Mouse (Mus musculus): ENCODE data around the gene Slc38a10. TPM values are rescaled to one million over a fixed set of nuclear protein-coding genes. Genes with fewer than 3 reads are reported as not detected.

The Slc38a10 gene
- polyA plus RNA-seq, 1 experiment from 2014 or later = 78.8 TPM

DNA sequence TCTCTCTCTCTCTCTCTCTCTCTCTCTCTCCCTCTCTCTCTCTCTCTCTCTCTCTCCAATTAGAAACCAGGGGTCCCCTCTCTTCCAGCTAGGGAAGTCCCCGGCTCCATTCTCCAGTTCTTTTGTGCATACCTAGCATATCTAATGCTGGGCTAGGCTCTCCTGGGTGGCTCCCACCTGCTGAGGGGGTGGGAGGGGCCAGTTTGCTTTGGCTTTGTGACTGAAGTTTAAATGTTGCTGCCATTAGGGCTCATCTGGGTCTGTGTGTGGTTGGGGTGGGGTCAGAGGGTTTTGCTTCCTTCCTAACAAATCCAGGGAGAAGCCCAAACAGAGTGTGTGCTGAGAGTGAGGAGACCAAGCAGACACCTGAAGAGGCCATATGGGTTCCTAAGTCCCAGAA lies 32.0 kb upstream of the Slc38a10 start:
- Histone ChIP-seq H3K4me1 (ENCODE audit: control insufficient read depth, insufficient read depth, low read length) (peaks cover 30% of the 10 kb centered on the region), H3K4me2 (ENCODE audit: low read depth, low read length) (no peak overlapping the region), H3K36me3 (ENCODE audit: control insufficient read depth, insufficient read depth, low read length) (peaks cover 13% of the 10 kb centered on the region), H3K27me3 (replicated peaks; ENCODE audit: control insufficient read depth, insufficient read depth, low read length) (no peaks in the 10 kb centered on the region), H3K27ac (replicated peaks; ENCODE audit: low read depth, low read length) (peak overlapping the region; percentile 96; the same call in 1 of the 2 replicates), H3K4me3 (ENCODE audit: low read depth, low read length) (no peak overlapping the region), H3K9me3 (ENCODE audit: control insufficient read depth, low read length) (no peaks in the 10 kb centered on the region), H3K9ac (ENCODE audit: low read depth, low read length) (no peak overlapping the region)
- whole genome bisulfite sequencing = 36% methylated on average over 1 of the region's 1 CpGs
- DNase-seq (ENCODE audit: low spot score) (peak; percentile 55), ATAC-seq (ENCODE audit: low read depth) (no peak)

DNA sequence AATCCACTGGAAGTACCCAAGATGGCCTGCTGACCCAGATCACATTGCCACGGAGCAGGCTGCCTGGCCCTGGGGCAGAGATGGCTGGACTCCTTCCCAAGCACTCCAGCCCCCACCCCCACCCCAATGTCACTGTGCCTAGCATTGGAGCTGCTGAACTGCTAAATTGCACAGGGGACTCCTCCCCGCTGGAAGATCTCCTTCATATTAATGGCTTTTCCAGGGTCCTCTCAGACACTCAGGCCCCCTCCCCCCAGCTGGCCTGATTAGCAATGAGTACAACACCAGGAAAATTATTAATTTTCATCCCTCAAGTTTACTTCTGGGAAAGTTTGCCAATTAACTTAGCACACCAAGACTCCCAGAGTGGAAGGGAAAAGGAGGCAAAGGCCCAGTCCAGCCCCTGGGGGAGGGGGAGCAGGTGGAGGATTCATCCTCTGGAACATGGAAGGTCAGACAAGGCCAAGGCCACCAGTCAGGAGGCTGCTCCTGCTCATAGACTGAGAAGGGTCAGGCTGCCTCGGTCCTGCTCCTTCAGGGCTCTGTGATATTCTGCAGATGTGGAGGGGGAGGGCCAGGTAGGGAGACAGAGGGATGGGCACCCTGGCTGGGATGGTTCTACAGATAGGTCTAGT lies 31.4 kb upstream of the Slc38a10 start:
- Histone ChIP-seq H3K9me3 (ENCODE audit: control insufficient read depth, low read length) (no peaks in the 10 kb centered on the region), H3K27me3 (replicated peaks; ENCODE audit: control insufficient read depth, insufficient read depth, low read length) (no peaks in the 10 kb centered on the region), H3K36me3 (ENCODE audit: control insufficient read depth, insufficient read depth, low read length) (peaks cover 7% of the 10 kb centered on the region), H3K4me2 (ENCODE audit: low read depth, low read length) (no peak overlapping the region), H3K4me1 (ENCODE audit: control insufficient read depth, insufficient read depth, low read length) (peaks cover 30% of the 10 kb centered on the region), H3K4me3 (ENCODE audit: low read depth, low read length) (no peak overlapping the region), H3K9ac (ENCODE audit: low read depth, low read length) (no peak overlapping the region), H3K27ac (replicated peaks; ENCODE audit: low read depth, low read length) (no peak overlapping the region)
- ATAC-seq (ENCODE audit: low read depth) (no peak), DNase-seq (ENCODE audit: low spot score) (no peak)
- 22% methylated on average over 3 of the region's 3 CpGs for WGBS

DNA sequence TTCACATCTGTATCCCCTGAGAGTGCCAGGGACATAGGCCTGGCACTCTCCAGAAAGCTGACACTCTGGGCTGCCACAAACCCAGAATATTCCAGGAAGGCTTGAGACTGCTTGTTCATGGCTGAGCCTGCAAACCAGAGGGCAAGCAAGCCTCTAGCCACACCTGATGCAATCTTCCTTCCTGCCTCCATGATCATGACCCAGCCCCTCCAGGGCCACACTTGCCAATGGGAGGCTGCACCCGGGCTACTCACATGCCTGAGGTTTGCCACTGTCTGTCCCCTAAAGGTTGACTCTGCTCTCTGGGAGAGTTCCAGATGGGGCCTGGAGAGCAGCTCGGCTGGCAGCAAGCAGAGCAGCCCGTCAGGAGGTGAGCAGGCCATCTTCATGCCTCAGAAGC lies 30.2 kb upstream of the Slc38a10 start:
- 75% methylated on average over 3 of the region's 3 CpGs for WGBS
- Histone ChIP-seq H3K36me3 (ENCODE audit: control insufficient read depth, insufficient read depth, low read length) (peaks cover 4% of the 10 kb centered on the region; the same call in 1 of the 2 replicates), H3K9ac (ENCODE audit: low read depth, low read length) (no peak overlapping the region), H3K4me1 (ENCODE audit: control insufficient read depth, insufficient read depth, low read length) (peaks cover 30% of the 10 kb centered on the region), H3K4me2 (ENCODE audit: low read depth, low read length) (no peak overlapping the region), H3K9me3 (ENCODE audit: control insufficient read depth, low read length) (no peaks in the 10 kb centered on the region), H3K27me3 (replicated peaks; ENCODE audit: control insufficient read depth, insufficient read depth, low read length) (no peaks in the 10 kb centered on the region), H3K4me3 (ENCODE audit: low read depth, low read length) (no peak overlapping the region), H3K27ac (replicated peaks; ENCODE audit: low read depth, low read length) (no peak overlapping the region)
- DNase-seq (ENCODE audit: low spot score) (no peak), ATAC-seq (ENCODE audit: low read depth) (no peak)

DNA sequence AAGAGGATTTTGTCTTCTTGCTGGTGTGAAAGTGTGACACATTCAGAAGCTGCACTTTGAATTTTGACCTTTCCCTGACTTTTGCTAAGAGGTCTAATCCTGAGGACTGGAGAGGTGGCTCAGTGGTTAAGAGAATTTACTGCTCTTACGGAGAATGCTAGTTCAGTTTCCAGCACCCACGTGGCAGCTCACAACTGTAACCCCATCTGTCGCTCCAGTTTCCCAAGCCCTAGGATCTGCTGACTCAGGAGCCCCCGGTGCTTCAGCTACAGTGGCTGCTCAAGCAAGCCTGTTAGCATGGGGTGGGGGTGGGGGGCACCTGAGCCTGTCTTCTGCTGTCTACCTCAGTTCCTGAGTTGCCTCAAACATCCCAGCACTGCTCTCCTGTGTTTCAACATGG lies 28.2 kb upstream of the Slc38a10 start:
- no peak overlapping the region for H3K27ac ChIP-seq (replicated peaks; ENCODE audit: low read depth, low read length)
- no peaks in the 10 kb centered on the region for H3K36me3 ChIP-seq (ENCODE audit: control insufficient read depth, insufficient read depth, low read length)
- H3K4me1 ChIP-seq (ENCODE audit: control insufficient read depth, insufficient read depth, low read length) = peaks cover 11% of the 10 kb centered on the region
- no peak overlapping the region for H3K9ac ChIP-seq (ENCODE audit: low read depth, low read length)
- WGBS = 20% methylated on average over 4 of the region's 4 CpGs
- no peaks in the 10 kb centered on the region for H3K9me3 ChIP-seq (ENCODE audit: control insufficient read depth, low read length)
- H3K4me2 ChIP-seq (ENCODE audit: low read depth, low read length) = no peak overlapping the region
- ATAC-seq (ENCODE audit: low read depth) (no peak), DNase-seq (ENCODE audit: low spot score) (peak; percentile 34)
- H3K27me3 ChIP-seq (replicated peaks; ENCODE audit: control insufficient read depth, insufficient read depth, low read length) = no peaks in the 10 kb centered on the region
- H3K4me3 ChIP-seq (ENCODE audit: low read depth, low read length) = no peak overlapping the region

DNA sequence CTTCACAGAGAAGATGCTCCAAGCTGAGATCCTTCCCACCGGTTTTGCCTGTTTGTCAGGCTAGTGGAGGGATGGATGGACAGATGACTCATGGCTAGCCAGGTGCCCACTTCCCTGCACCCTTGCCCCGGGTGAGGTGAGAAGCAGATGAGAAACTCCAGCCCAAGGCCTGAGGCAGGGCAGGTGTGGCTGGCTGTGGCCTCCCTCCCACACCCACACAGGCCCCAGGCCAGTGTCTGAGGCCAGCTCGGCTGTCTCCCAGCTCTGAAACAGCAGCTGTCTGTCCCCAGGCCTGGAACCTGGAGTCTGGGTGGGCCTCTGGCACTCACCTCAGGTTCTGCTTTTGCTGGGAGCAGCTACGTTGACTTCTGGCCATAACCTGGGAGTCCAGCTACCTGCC lies 24.8 kb upstream of the Slc38a10 start:
- no peak for ATAC-seq (ENCODE audit: low read depth)
- H3K9ac ChIP-seq (ENCODE audit: low read depth, low read length) = no peak overlapping the region
- DNase-seq (ENCODE audit: low spot score) = no peak
- WGBS = 55% methylated on average over 4 of the region's 4 CpGs
- H3K9me3 ChIP-seq (ENCODE audit: control insufficient read depth, low read length) = no peaks in the 10 kb centered on the region
- no peaks in the 10 kb centered on the region for H3K27me3 ChIP-seq (replicated peaks; ENCODE audit: control insufficient read depth, insufficient read depth, low read length)
- no peaks in the 10 kb centered on the region for H3K36me3 ChIP-seq (ENCODE audit: control insufficient read depth, insufficient read depth, low read length)
- no peak overlapping the region for H3K4me3 ChIP-seq (ENCODE audit: low read depth, low read length)
- H3K4me1 ChIP-seq (ENCODE audit: control insufficient read depth, insufficient read depth, low read length) = peaks cover 5% of the 10 kb centered on the region
- no peak overlapping the region for H3K27ac ChIP-seq (replicated peaks; ENCODE audit: low read depth, low read length)
- no peak overlapping the region for H3K4me2 ChIP-seq (ENCODE audit: low read depth, low read length)

DNA sequence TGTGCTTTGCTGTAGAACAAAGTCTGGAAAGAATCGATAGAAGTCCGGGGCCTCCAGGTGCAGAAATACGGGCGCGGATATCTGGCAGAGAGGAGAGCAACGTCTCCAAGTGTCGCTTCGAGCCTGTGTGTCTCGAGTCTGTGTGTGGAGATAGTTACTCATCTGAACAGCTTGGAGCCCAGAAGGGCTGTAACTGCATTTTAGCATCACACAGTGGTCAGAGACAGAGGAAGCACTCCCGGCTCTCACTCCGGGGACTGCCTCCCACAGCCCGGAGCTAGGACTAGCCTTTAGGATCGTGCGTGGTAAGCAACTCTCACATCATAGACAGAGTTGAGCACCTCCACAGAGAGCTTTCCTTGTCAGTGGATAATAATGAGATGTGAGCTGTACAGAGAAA lies 22.1 kb upstream of the Slc38a10 start:
- Histone ChIP-seq H3K4me1 (ENCODE audit: control insufficient read depth, insufficient read depth, low read length) (peaks cover 14% of the 10 kb centered on the region), H3K9me3 (ENCODE audit: control insufficient read depth, low read length) (no peaks in the 10 kb centered on the region), H3K9ac (ENCODE audit: low read depth, low read length) (no peak overlapping the region), H3K36me3 (ENCODE audit: control insufficient read depth, insufficient read depth, low read length) (no peaks in the 10 kb centered on the region), H3K27me3 (replicated peaks; ENCODE audit: control insufficient read depth, insufficient read depth, low read length) (no peaks in the 10 kb centered on the region), H3K4me2 (ENCODE audit: low read depth, low read length) (no peak overlapping the region), H3K4me3 (ENCODE audit: low read depth, low read length) (no peak overlapping the region), H3K27ac (replicated peaks; ENCODE audit: low read depth, low read length) (no peak overlapping the region)
- 67% methylated on average over 14 of the region's 14 CpGs for WGBS
- no peak for DNase-seq (ENCODE audit: low spot score)
- no peak for ATAC-seq (ENCODE audit: low read depth)

DNA sequence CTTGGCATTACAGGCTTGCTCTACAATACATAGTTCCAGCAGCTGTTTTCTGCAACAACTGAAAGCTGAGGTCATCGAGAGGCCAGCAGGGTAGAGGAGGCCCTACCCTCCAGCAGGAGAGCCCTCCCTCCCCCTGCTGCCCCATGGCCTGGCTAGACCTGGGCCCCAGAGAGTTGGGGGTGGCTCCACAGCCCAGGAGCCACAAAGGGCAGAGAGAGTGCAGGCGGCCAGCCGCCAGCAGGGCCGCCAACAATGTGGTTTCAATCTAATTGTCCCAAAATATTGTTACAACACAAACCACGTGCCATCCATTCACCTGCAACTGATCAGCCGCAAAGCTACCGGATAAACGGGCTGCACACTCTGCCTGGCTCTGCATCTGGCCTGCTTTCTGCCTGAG lies 20.0 kb upstream of the Slc38a10 start:
- H3K27ac ChIP-seq (replicated peaks; ENCODE audit: low read depth, low read length) = no peak overlapping the region
- no peak overlapping the region for H3K9ac ChIP-seq (ENCODE audit: low read depth, low read length)
- no peaks in the 10 kb centered on the region for H3K36me3 ChIP-seq (ENCODE audit: control insufficient read depth, insufficient read depth, low read length)
- ATAC-seq (ENCODE audit: low read depth) (peak; percentile 48), DNase-seq (ENCODE audit: low spot score) (peak; percentile 34)
- no peaks in the 10 kb centered on the region for H3K27me3 ChIP-seq (replicated peaks; ENCODE audit: control insufficient read depth, insufficient read depth, low read length)
- H3K4me1 ChIP-seq (ENCODE audit: control insufficient read depth, insufficient read depth, low read length) = peaks cover 14% of the 10 kb centered on the region
- 21% methylated on average over 8 of the region's 8 CpGs for WGBS
- H3K4me3 ChIP-seq (ENCODE audit: low read depth, low read length) = no peak overlapping the region
- H3K9me3 ChIP-seq (ENCODE audit: control insufficient read depth, low read length) = no peaks in the 10 kb centered on the region
- no peak overlapping the region for H3K4me2 ChIP-seq (ENCODE audit: low read depth, low read length)

DNA sequence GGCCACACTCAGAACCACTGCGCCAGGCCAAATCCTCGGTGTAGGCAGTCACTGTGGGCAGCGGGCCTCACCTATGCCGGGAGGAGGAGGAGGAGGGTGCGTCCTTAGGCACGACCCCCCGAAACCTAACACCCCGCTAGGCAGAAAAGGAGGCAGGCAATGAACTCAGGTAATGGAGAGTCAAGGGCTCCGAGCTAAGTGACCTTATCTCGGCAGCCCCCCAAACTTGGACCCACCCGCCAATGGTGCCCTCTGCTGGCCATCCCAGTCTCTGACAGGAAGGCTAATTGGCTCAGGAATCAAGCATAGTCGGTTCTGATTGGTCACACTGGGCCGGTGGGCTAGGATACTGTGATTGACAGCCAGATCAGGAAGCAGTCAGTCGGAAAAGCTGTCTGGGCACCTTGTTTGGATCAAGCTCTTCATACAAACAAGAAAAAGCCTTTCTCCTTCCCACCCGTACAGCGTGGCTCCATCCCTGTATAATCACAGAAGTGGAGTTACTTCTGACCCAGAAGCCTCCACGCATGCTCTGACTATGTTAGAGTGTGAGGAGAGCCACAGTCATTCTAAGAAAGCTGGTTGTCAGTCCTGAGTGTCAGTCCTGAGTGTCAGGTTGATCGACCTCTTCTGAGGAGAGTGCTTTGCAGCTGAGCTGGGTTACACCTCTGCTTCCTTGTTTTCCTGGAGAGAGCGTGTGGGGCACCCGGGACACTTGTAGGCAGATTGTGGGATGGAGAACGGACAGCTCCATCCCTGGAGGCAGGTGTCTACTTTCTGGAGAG lies 18.3 kb upstream of the Slc38a10 start:
- no peak overlapping the region for H3K9ac ChIP-seq (ENCODE audit: low read depth, low read length)
- peak; percentile 64 for ATAC-seq (ENCODE audit: low read depth)

DNA sequence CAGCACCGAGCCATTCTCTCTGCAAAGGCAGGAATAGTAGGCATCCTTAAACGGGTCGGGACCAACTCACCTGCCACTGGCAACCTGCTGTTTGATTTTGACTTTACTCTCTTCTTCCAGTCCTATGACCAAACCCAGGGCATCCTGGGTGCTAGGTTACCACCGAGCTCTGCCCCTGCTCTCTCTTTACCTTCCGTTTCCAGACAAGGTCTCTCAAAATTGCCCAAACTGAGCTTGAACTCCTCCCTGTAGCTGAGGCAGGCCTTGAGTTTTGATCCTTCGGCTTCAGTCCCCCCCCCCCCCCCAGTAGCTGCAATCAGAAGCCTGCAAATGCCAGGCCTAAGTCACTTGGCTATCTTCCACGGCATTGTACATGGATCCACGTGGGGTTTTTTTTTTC lies 17.4 kb upstream of the Slc38a10 start:
- ATAC-seq (ENCODE audit: low read depth) (no peak), DNase-seq (ENCODE audit: low spot score) (no peak)
- Histone ChIP-seq H3K36me3 (ENCODE audit: control insufficient read depth, insufficient read depth, low read length) (no peaks in the 10 kb centered on the region), H3K9ac (ENCODE audit: low read depth, low read length) (no peak overlapping the region), H3K9me3 (ENCODE audit: control insufficient read depth, low read length) (no peaks in the 10 kb centered on the region), H3K4me2 (ENCODE audit: low read depth, low read length) (no peak overlapping the region), H3K4me1 (ENCODE audit: control insufficient read depth, insufficient read depth, low read length) (peaks cover 19% of the 10 kb centered on the region), H3K4me3 (ENCODE audit: low read depth, low read length) (no peak overlapping the region), H3K27ac (replicated peaks; ENCODE audit: low read depth, low read length) (no peak overlapping the region), H3K27me3 (replicated peaks; ENCODE audit: control insufficient read depth, insufficient read depth, low read length) (no peaks in the 10 kb centered on the region)
- 64% methylated on average over 8 of the region's 8 CpGs for WGBS

More for the DNA sequence above, 18.3 kb upstream of the Slc38a10 start:
- peak overlapping the region; percentile 7; the same call in 1 of the 2 replicates for H3K4me3 ChIP-seq (ENCODE audit: low read depth, low read length)
- no peak overlapping the region for H3K27ac ChIP-seq (replicated peaks; ENCODE audit: low read depth, low read length)
- 23% methylated on average over 21 of the region's 21 CpGs for WGBS
- H3K4me1 ChIP-seq (ENCODE audit: control insufficient read depth, insufficient read depth, low read length) = peaks cover 15% of the 10 kb centered on the region
- H3K27me3 ChIP-seq (replicated peaks; ENCODE audit: control insufficient read depth, insufficient read depth, low read length) = no peaks in the 10 kb centered on the region
- no peaks in the 10 kb centered on the region for H3K36me3 ChIP-seq (ENCODE audit: control insufficient read depth, insufficient read depth, low read length)
- H3K9me3 ChIP-seq (ENCODE audit: control insufficient read depth, low read length) = no peaks in the 10 kb centered on the region
- peak overlapping the region; percentile 38 for H3K4me2 ChIP-seq (ENCODE audit: low read depth, low read length)
- peak; percentile 80 for DNase-seq (ENCODE audit: low spot score)

Measured in embryonic facial prominence, embryonic 14.5 days (tissue).